Mouse (Mus musculus): ENCODE measurements around the gene Zfp362. TPM values are rescaled to one million over a fixed set of nuclear protein-coding genes. Genes with fewer than 3 reads are reported as not detected.

Gene Zfp362
- polyA plus RNA-seq (2015; fragmentation: Nextera tagmentation; extraction: Ambion mirVana), result 30.8 and 32.8 TPM in 2 replicates

DNA sequence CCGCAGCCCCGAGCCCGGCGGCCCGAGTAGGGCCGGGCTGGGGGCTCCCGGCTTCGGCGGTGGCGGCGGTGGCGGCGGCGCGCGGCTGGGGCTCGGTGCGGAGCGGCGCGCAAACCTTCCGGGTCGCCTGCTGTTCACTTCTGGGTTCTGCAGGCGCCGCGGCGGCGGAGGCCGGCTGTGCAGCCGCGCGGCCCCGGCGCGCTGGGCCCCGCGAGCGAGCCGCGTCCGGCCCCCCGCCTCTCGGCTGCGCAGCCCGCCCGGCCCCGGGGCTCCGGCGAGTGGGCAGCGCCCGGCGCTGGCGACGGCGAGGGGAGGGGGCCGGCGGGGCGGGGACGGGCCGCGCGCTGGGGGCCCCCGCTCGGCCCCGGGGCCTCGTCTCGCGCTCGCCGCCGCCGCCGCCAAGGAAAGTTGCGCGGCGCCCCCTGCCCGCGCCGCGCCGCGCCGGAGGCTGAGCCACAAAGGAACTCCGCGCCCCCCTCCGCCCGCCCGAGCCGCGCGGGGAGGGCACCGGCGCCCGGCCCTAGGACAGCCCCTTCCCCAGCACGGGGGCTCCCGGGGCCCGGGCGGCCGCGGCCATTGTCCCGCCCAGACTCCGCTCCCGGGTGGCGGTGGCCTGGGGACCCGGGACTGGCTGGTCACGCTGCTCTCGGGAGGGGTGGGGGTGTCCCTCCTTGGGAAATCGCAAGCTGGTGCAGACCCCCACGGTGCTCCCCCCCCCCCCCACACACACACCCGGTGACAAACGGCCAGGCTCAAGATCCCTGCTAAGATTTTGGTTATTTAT, at the start of gene Zfp362:
Zfp362 (minus strand) TSS at position 3 of the 784 bp plus-strand sequence.
- Histone ChIP-seq H3K36me3 (ENCODE audit: control insufficient read depth, insufficient read depth, low read length) (no peaks in the 10 kb centered on the region), H3K4me1 (ENCODE audit: control insufficient read depth, insufficient read depth, low read length) (peaks cover 36% of the 10 kb centered on the region), H3K27ac (ENCODE audit: low read length) (peak within 1 kb of the TSS; percentile 95), H3K9ac (ENCODE audit: low read depth, low read length) (peak within 1 kb of the TSS; percentile 94), H3K4me3 (ENCODE audit: low read depth, low read length) (peak within 1 kb of the TSS; percentile 93), H3K4me2 (ENCODE audit: low read length) (peak within 1 kb of the TSS; percentile 86), H3K27me3 (ENCODE audit: control insufficient read depth, insufficient read depth, low read depth, low read length) (no peaks in the 10 kb centered on the region), H3K9me3 (replicated peaks; ENCODE audit: control insufficient read depth, low read length, poor library complexity, severe bottlenecking) (no peaks in the 10 kb centered on the region)
- under 1% methylated on average over 46 of the region's 111 CpGs for WGBS
- peak; percentile 44 for ATAC-seq

DNA sequence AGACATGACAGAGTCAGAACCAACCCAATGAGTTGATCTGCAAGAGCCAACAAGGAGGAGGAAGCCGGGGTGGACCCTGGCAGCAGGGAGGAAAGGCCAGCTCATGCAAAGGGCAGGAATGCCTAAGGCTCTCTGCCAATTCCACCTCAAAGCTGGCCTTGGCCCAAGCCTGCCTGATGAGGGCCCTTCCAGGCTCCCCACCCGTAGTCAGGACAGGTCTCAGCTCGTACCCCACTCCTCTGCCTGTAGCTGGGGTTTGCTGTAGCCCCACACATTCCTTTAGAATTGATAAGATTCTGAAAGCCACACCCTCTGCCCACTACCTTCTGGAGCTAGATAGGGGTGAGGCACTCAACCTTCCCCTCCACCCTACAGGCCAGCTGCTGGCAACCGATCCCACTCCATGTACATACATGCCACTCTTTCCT, 49.8 kb upstream of the Zfp362 start:
- Histone ChIP-seq H3K4me1 (ENCODE audit: control insufficient read depth, insufficient read depth, low read length) (no peaks in the 10 kb centered on the region), H3K36me3 (ENCODE audit: control insufficient read depth, insufficient read depth, low read length) (no peaks in the 10 kb centered on the region), H3K27ac (ENCODE audit: low read length) (no peak overlapping the region), H3K27me3 (ENCODE audit: control insufficient read depth, insufficient read depth, low read depth, low read length) (no peaks in the 10 kb centered on the region), H3K4me2 (ENCODE audit: low read length) (no peak overlapping the region), H3K9ac (ENCODE audit: low read depth, low read length) (no peak overlapping the region), H3K9me3 (replicated peaks; ENCODE audit: control insufficient read depth, low read length, poor library complexity, severe bottlenecking) (no peaks in the 10 kb centered on the region), H3K4me3 (ENCODE audit: low read depth, low read length) (no peak overlapping the region)
- ATAC-seq, result no peak
- WGBS, result 74% methylated on average over 4 of the region's 4 CpGs

DNA sequence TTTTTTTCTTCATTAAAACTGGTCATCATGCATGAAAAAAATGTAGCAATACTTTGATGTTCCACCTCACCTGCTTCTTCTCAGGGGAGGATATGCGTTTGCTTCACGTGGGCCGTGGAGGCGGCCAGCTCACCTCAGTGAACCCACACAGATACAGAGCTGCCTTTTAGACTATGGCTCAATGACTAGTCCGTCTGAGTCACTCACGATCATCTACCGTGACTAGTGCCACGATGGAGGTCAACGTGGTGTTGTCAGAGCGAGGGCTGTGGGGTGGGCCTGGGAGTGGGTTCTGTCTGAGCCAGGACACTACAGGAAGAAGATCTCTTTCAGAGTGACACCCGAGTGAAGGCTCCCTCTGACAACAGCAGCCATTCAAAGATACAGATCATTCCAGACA, 47.3 kb upstream of the Zfp362 start:
- Histone ChIP-seq H3K4me1 (ENCODE audit: control insufficient read depth, insufficient read depth, low read length) (no peaks in the 10 kb centered on the region), H3K36me3 (ENCODE audit: control insufficient read depth, insufficient read depth, low read length) (no peaks in the 10 kb centered on the region), H3K27ac (ENCODE audit: low read length) (no peak overlapping the region), H3K9me3 (replicated peaks; ENCODE audit: control insufficient read depth, low read length, poor library complexity, severe bottlenecking) (no peaks in the 10 kb centered on the region), H3K4me2 (ENCODE audit: low read length) (no peak overlapping the region), H3K9ac (ENCODE audit: low read depth, low read length) (no peak overlapping the region), H3K27me3 (ENCODE audit: control insufficient read depth, insufficient read depth, low read depth, low read length) (no peaks in the 10 kb centered on the region), H3K4me3 (ENCODE audit: low read depth, low read length) (no peak overlapping the region)
- ATAC-seq, result no peak
- 68% methylated on average over 11 of the region's 11 CpGs for WGBS

GRCm38 (mm10) chr4:128852266-128852887, 46.5 kb upstream of the Zfp362 start:
- ATAC-seq, result no peak
- Histone ChIP-seq H3K9me3 (replicated peaks; ENCODE audit: control insufficient read depth, low read length, poor library complexity, severe bottlenecking) (no peaks in the 10 kb centered on the region), H3K4me1 (ENCODE audit: control insufficient read depth, insufficient read depth, low read length) (no peaks in the 10 kb centered on the region), H3K36me3 (ENCODE audit: control insufficient read depth, insufficient read depth, low read length) (no peaks in the 10 kb centered on the region), H3K4me2 (ENCODE audit: low read length) (no peak overlapping the region), H3K27ac (ENCODE audit: low read length) (no peak overlapping the region), H3K9ac (ENCODE audit: low read depth, low read length) (no peak overlapping the region), H3K4me3 (ENCODE audit: low read depth, low read length) (no peak overlapping the region), H3K27me3 (ENCODE audit: control insufficient read depth, insufficient read depth, low read depth, low read length) (no peaks in the 10 kb centered on the region)
- 92% methylated on average over 12 of the region's 12 CpGs for WGBS

- H3K9ac ChIP-seq (ENCODE audit: low read depth, low read length), result no peak overlapping the region
- no peak overlapping the region for H3K27ac ChIP-seq (ENCODE audit: low read length)
- H3K9me3 ChIP-seq (replicated peaks; ENCODE audit: control insufficient read depth, low read length, poor library complexity, severe bottlenecking), result no peaks in the 10 kb centered on the region
- no peak overlapping the region for H3K4me3 ChIP-seq (ENCODE audit: low read depth, low read length)
- H3K4me2 ChIP-seq (ENCODE audit: low read length), result no peak overlapping the region
- H3K36me3 ChIP-seq (ENCODE audit: control insufficient read depth, insufficient read depth, low read length), result no peaks in the 10 kb centered on the region
- H3K4me1 ChIP-seq (ENCODE audit: control insufficient read depth, insufficient read depth, low read length), result no peaks in the 10 kb centered on the region
- 84% methylated on average over 7 of the region's 7 CpGs for WGBS
- H3K27me3 ChIP-seq (ENCODE audit: control insufficient read depth, insufficient read depth, low read depth, low read length), result no peaks in the 10 kb centered on the region
- ATAC-seq, result no peak
These were observed 43.8 kb upstream of the Zfp362 start for GRCm38 (mm10) chr4:128849686-128850085.

DNA sequence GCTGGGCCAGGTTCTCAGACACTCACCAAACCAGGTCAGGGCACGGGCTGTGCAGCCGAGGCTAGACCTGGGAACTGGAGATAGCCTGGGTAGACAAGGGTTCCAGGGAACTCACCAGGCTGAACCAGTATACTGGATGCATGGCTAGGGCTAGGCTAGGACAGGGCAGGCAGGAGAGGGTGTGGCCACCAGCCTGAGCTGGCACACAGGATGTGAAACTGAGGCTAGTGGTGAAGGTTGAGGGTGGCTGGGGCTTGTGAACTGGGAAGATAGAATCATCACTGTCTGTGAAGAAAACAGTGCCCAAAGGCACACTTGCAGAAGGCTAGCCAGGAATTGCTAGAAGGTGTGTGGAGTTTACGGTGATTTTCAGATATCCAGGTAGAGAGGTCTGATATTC, 43.1 kb upstream of the Zfp362 start:
- no peak for ATAC-seq
- peaks cover 4% of the 10 kb centered on the region; the same call in 1 of the 2 replicates for H3K4me1 ChIP-seq (ENCODE audit: control insufficient read depth, insufficient read depth, low read length)
- 90% methylated on average over 3 of the region's 3 CpGs for WGBS
- H3K27ac ChIP-seq (ENCODE audit: low read length), result no peak overlapping the region
- no peaks in the 10 kb centered on the region for H3K36me3 ChIP-seq (ENCODE audit: control insufficient read depth, insufficient read depth, low read length)
- no peak overlapping the region for H3K9ac ChIP-seq (ENCODE audit: low read depth, low read length)
- H3K27me3 ChIP-seq (ENCODE audit: control insufficient read depth, insufficient read depth, low read depth, low read length), result no peaks in the 10 kb centered on the region
- H3K9me3 ChIP-seq (replicated peaks; ENCODE audit: control insufficient read depth, low read length, poor library complexity, severe bottlenecking), result no peaks in the 10 kb centered on the region
- no peak overlapping the region for H3K4me2 ChIP-seq (ENCODE audit: low read length)
- H3K4me3 ChIP-seq (ENCODE audit: low read depth, low read length), result no peak overlapping the region

DNA sequence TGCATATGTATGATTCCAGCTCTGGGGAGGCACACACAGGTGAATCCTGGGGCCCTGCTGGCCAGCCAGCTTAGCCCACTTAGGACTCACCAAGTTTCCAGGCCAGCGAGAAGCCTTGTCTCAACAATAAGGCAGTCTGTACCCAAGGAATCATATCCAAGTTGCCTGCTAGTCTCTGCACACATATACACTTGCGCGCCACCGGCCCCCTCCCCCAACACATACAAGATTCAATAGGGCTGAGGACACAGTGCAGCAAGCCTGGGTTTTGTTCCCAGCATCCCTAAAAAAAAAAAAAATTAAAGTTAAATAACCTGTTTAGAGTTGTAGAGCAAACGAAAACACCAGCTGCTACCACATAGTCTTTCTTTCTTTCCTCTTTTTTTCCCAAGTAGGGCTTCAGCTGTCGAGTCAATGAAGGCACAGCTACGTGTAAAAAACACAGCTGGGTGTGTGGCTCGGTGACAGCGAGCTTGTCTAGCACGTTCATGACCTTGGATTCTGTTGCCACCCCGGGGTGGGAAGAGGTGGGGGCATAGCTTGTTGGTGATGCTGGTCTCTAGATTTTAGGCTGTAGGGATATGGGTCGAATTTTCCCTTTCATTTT, 39.6 kb upstream of the Zfp362 start:
- Histone ChIP-seq H3K36me3 (ENCODE audit: control insufficient read depth, insufficient read depth, low read length) (no peaks in the 10 kb centered on the region), H3K9me3 (replicated peaks; ENCODE audit: control insufficient read depth, low read length, poor library complexity, severe bottlenecking) (no peaks in the 10 kb centered on the region), H3K9ac (ENCODE audit: low read depth, low read length) (no peak overlapping the region), H3K4me1 (ENCODE audit: control insufficient read depth, insufficient read depth, low read length) (peaks cover 4% of the 10 kb centered on the region; the same call in 1 of the 2 replicates), H3K27ac (ENCODE audit: low read length) (no peak overlapping the region), H3K4me2 (ENCODE audit: low read length) (no peak overlapping the region), H3K4me3 (ENCODE audit: low read depth, low read length) (no peak overlapping the region), H3K27me3 (ENCODE audit: control insufficient read depth, insufficient read depth, low read depth, low read length) (no peaks in the 10 kb centered on the region)
- ATAC-seq, result no peak
- 71% methylated on average over 12 of the region's 12 CpGs for WGBS

DNA sequence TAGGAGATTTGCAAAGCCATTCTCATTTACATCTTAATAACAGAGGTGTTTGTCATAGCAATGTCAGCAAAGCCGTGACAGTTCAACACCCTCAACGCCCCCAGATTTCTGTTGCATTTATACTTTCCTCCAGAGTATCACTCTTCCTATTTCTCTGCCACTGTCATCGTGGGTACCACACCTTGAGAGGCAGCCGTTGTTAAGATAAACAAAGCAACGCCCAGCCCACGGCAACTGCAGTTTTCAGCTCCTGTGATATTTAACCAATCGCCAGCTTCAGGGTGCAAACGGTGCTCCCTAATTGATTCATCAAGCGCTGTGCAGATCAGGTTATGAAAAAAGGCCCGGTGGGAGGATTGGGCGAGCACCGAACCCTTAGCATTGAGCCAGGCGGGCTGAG, 38.7 kb upstream of the Zfp362 start:
- H3K4me2 ChIP-seq (ENCODE audit: low read length), result no peak overlapping the region
- H3K4me1 ChIP-seq (ENCODE audit: control insufficient read depth, insufficient read depth, low read length), result peaks cover 4% of the 10 kb centered on the region; the same call in 1 of the 2 replicates
- H3K9ac ChIP-seq (ENCODE audit: low read depth, low read length), result no peak overlapping the region
- no peak for ATAC-seq
- no peaks in the 10 kb centered on the region for H3K9me3 ChIP-seq (replicated peaks; ENCODE audit: control insufficient read depth, low read length, poor library complexity, severe bottlenecking)
- H3K36me3 ChIP-seq (ENCODE audit: control insufficient read depth, insufficient read depth, low read length), result no peaks in the 10 kb centered on the region
- no peak overlapping the region for H3K27ac ChIP-seq (ENCODE audit: low read length)
- H3K4me3 ChIP-seq (ENCODE audit: low read depth, low read length), result no peak overlapping the region
- 41% methylated on average over 13 of the region's 13 CpGs for WGBS
- H3K27me3 ChIP-seq (ENCODE audit: control insufficient read depth, insufficient read depth, low read depth, low read length), result no peaks in the 10 kb centered on the region

- Histone ChIP-seq H3K36me3 (ENCODE audit: control insufficient read depth, insufficient read depth, low read length) (no peaks in the 10 kb centered on the region), H3K4me1 (ENCODE audit: control insufficient read depth, insufficient read depth, low read length) (peaks cover 4% of the 10 kb centered on the region; the same call in 1 of the 2 replicates), H3K4me2 (ENCODE audit: low read length) (no peak overlapping the region), H3K9me3 (replicated peaks; ENCODE audit: control insufficient read depth, low read length, poor library complexity, severe bottlenecking) (no peaks in the 10 kb centered on the region), H3K27me3 (ENCODE audit: control insufficient read depth, insufficient read depth, low read depth, low read length) (no peaks in the 10 kb centered on the region), H3K4me3 (ENCODE audit: low read depth, low read length) (no peak overlapping the region), H3K9ac (ENCODE audit: low read depth, low read length) (no peak overlapping the region), H3K27ac (ENCODE audit: low read length) (no peak overlapping the region)
- no peak for ATAC-seq
- WGBS, result 29% methylated on average over 8 of the region's 8 CpGs
These were observed 35.4 kb upstream of the Zfp362 start for GRCm38 (mm10) chr4:128841259-128841658.

Data from midbrain, embryonic 16.5 days (tissue).